Mouse (Mus musculus): ENCODE data around the gene Pth1r. TPM values are rescaled to one million over a fixed set of nuclear protein-coding genes. Genes with fewer than 3 reads are reported as not detected.

Pth1r gene
- polyA plus RNA-seq, 1 experiment from 2014 or later = 33.9 TPM

Other genes with a start within 250 kb of the Pth1r start
- gene Setd2, start 214.5 kb downstream of the Pth1r start, polyA plus RNA-seq (2016; fragmentation: Nextera tagmentation; extraction: Ambion mirVana) = 31.5 and 34.0 TPM in 2 replicates
- 36.8 and 45.4 TPM in 2 replicates for gene Nradd, start 122.7 kb downstream of the Pth1r start, polyA plus RNA-seq (2016; fragmentation: Nextera tagmentation; extraction: Ambion mirVana)
- gene Nbeal2, start 93.0 kb downstream of the Pth1r start, polyA plus RNA-seq (2016; fragmentation: Nextera tagmentation; extraction: Ambion mirVana) = 1.3 and 1.4 TPM in 2 replicates
- 176 and 189 TPM in 2 replicates for gene Ccdc12, start 90.6 kb downstream of the Pth1r start, polyA plus RNA-seq (2016; fragmentation: Nextera tagmentation; extraction: Ambion mirVana)
- gene Myl3, start 5.3 kb downstream of the Pth1r start, polyA plus RNA-seq (2016; fragmentation: Nextera tagmentation; extraction: Ambion mirVana) = 0.36 and 0.51 TPM in 2 replicates
- not detected in 2 replicates for gene Prss42, start 51.0 kb upstream of the Pth1r start, polyA plus RNA-seq (2016; fragmentation: Nextera tagmentation; extraction: Ambion mirVana)
- not detected in 2 replicates for gene Prss44, start 66.8 kb upstream of the Pth1r start, polyA plus RNA-seq (2016; fragmentation: Nextera tagmentation; extraction: Ambion mirVana)
- gene Prss43, start 79.5 kb upstream of the Pth1r start, polyA plus RNA-seq (2016; fragmentation: Nextera tagmentation; extraction: Ambion mirVana) = not detected in 2 replicates
- not detected in 2 replicates for gene Prss45, start 87.4 kb upstream of the Pth1r start, polyA plus RNA-seq (2016; fragmentation: Nextera tagmentation; extraction: Ambion mirVana)
- gene Prss46, start 97.4 kb upstream of the Pth1r start, polyA plus RNA-seq (2016; fragmentation: Nextera tagmentation; extraction: Ambion mirVana) = not detected in 2 replicates
- gene Prss50, start 110.8 kb upstream of the Pth1r start, polyA plus RNA-seq (2016; fragmentation: Nextera tagmentation; extraction: Ambion mirVana) = 0.35 and 0.85 TPM in 2 replicates
- gene Als2cl, start 132.7 kb upstream of the Pth1r start, polyA plus RNA-seq (2016; fragmentation: Nextera tagmentation; extraction: Ambion mirVana) = 0.78 and 0.83 TPM in 2 replicates
- 0.06 and 0.11 TPM in 2 replicates for gene Tmie, start 133.0 kb upstream of the Pth1r start, polyA plus RNA-seq (2016; fragmentation: Nextera tagmentation; extraction: Ambion mirVana)
- not detected in 2 replicates for gene Fam240a, start 169.7 kb upstream of the Pth1r start, polyA plus RNA-seq (2016; fragmentation: Nextera tagmentation; extraction: Ambion mirVana)
- gene Tdgf1, start 199.0 kb upstream of the Pth1r start, polyA plus RNA-seq (2016; fragmentation: Nextera tagmentation; extraction: Ambion mirVana) = 0.11 TPM in 1 of 2 replicates, not detected in the other
- gene Lrrc2, start 204.4 kb upstream of the Pth1r start, polyA plus RNA-seq (2016; fragmentation: Nextera tagmentation; extraction: Ambion mirVana) = 0.09 and 0.35 TPM in 2 replicates
- 0.09 TPM in 1 of 2 replicates, not detected in the other for gene Rtp3, start 243.4 kb upstream of the Pth1r start, polyA plus RNA-seq (2016; fragmentation: Nextera tagmentation; extraction: Ambion mirVana)